Mouse (Mus musculus) heart, adult 2 months (tissue): Measurements from ENCODE around the gene Csrp1. TPM values are rescaled to one million over a fixed set of nuclear protein-coding genes. Genes with fewer than 3 reads are reported as not detected.
A peak's percentile ranks its signal among the peaks of the same experiment; 100 is the strongest.

Experiments
- DNase-seq, 2 experiments: peaks; one replicate each; pipeline ENCODE4 v3.0.0; 2021
- H3K27ac ChIP-seq: fragments of 200-600 bp; 2 replicates; pipeline ENCODE4 v1.8.1; 2022
- H3K27me3 ChIP-seq: fragments of 200-500 bp; 2 replicates; pipeline ENCODE4 v1.6.1; 2012; ENCODE audit warnings: mild to moderate bottlenecking, low read length, inconsistent platforms, mixed read lengths; ENCODE audit not compliant: control insufficient read depth, insufficient read depth
- H3K36me3 ChIP-seq: fragments of 200-500 bp; 2 replicates; pipeline ENCODE4 v1.6.1; 2012; ENCODE audit warnings: low read length, inconsistent platforms; ENCODE audit not compliant: control insufficient read depth, insufficient read depth
- H3K4me1 ChIP-seq: fragments of 200-500 bp; 2 replicates; pipeline ENCODE4 v1.6.1; 2011; ENCODE audit warnings: low read length; ENCODE audit not compliant: control insufficient read depth, insufficient read depth
- H3K4me3 ChIP-seq: fragments of 200-600 bp; 2 replicates; pipeline ENCODE4 v1.8.1; 2022
- H3K79me2 ChIP-seq: fragments of 200-500 bp; replicated peaks from 2 replicates; pipeline ENCODE4 v1.6.1; 2012; ENCODE audit warnings: mild to moderate bottlenecking, inconsistent platforms, low read length, moderate library complexity, mixed read lengths; ENCODE audit not compliant: control insufficient read depth, insufficient read depth
- H3K9ac ChIP-seq: fragments of 200-500 bp; 2 replicates; pipeline ENCODE4 v1.6.1; 2012; ENCODE audit warnings: low read depth, mild to moderate bottlenecking, control low read depth, inconsistent platforms, low read length, mixed read lengths
- CTCF ChIP-seq: fragments of 200-600 bp; IDR thresholded peaks from 2 replicates; pipeline ENCODE4 v1.8.1; 2022; ENCODE audit warnings: antibody characterized with exemption, mild to moderate bottlenecking, moderate library complexity
- EP300 ChIP-seq: fragments of 200-500 bp; IDR thresholded peaks from 2 replicates; pipeline ENCODE4 v1.6.1; 2011; ENCODE audit warnings: low read depth, low read length, control low read depth; ENCODE audit not compliant: insufficient read depth
- POLR2A ChIP-seq: fragments of 200-500 bp; IDR thresholded peaks from 2 replicates; pipeline ENCODE4 v1.6.1; 2011; ENCODE audit warnings: mild to moderate bottlenecking, low read depth, low read length, control low read depth; ENCODE audit not compliant: insufficient read depth
- WGBS: fragments of 180-500 bp; shearing (Covaris S2); methylation state at CpG from one replicate; pipeline ENCODE4 v1.1.7; 2018; 5-methylcytosine and 5-hydroxymethylcytosine counted together
- intact Hi-C: fragments of 180-260 bp; cut with DNase I; formaldehyde crosslinking; loops from one replicate; pipeline ENCODE4 v1.15.1; 2025
- polyA plus RNA-seq: library from polyadenylated mRNA; depleted of rRNA; stranded (reverse); fragments of >200 nt; gene quantifications from 2 replicates; pipeline ENCODE4 v1.2.3, GENCODE M21; 2012
- total RNA-seq, 2 experiments: library from RNA; stranded (reverse); gene quantifications; 2 replicates each; pipeline ENCODE4 v1.2.3; 2021

Gene Csrp1
- total and polyA plus RNA-seq, 3 experiments: 50.1 to 99.2 (median 50.5) TPM

DNA sequence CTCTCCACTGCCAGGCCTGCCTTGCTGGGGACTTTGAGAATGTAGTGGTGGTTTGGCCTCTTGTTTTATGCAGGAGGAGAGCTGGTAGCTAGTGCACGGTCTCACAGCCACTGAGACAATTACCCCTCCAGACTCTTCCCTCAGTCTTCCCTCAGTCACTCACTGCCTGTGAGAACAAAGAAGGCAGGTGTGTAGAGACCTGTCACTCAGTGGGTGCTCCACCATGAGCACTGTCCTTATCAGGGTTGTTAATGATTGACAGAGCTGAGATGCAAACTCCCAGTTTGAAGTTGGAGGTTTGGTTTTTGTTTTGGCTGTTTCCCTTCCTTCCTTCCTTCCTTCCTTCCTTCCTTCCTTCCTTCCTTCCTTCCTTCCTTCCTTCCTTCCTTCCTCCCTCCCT lies 3.2 kb downstream of the Csrp1 start:
- WGBS: 100% methylated on average over 1 of the region's 1 CpGs
- no peaks in the 10 kb centered on the region for H3K79me2 ChIP-seq
- no peak overlapping the region for H3K27ac ChIP-seq
- peaks cover 6% of the 10 kb centered on the region for H3K4me1 ChIP-seq
- no peaks in the 10 kb centered on the region for H3K27me3 ChIP-seq
- DNase-seq: no peak
- intact Hi-C loops: no loop called here
- no peak overlapping the region for H3K4me3 ChIP-seq
- H3K9ac ChIP-seq: no peak overlapping the region
- TF ChIP-seq POLR2A: no peak
- TF ChIP-seq EP300: no peak
- no peak for TF ChIP-seq CTCF
- no peaks in the 10 kb centered on the region for H3K36me3 ChIP-seq

DNA sequence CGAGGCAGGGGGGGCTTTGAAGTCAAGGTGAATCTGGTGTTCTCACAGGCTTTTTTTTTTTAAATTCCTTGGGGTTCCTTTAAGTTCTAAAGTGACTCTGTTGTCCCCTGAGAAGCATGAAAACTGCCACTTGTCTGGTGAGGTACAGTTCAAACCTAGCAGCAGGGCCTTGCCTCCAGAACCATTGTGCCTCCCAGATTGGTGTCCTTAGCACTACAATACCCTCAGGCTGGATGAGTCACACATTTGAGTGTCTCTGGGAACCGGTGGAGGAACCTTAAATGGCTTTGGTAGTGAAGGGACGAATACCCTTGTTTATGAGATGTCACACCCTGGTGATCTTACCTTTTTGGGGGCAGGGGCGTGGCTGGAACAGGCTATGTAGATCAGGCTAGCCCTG lies 4.3 kb downstream of the Csrp1 start:
- Histone ChIP-seq H3K27ac (no peak overlapping the region), H3K4me1 (peaks cover 9% of the 10 kb centered on the region), H3K4me3 (no peak overlapping the region), H3K36me3 (no peaks in the 10 kb centered on the region), H3K79me2 (no peaks in the 10 kb centered on the region), H3K27me3 (no peaks in the 10 kb centered on the region), H3K9ac (no peak overlapping the region)
- DNase-seq: no peak
- intact Hi-C loops: no loop called here
- TF ChIP-seq EP300 (no peak), POLR2A (no peak), CTCF (no peak)
- WGBS: 86% methylated on average over 4 of the region's 4 CpGs

DNA sequence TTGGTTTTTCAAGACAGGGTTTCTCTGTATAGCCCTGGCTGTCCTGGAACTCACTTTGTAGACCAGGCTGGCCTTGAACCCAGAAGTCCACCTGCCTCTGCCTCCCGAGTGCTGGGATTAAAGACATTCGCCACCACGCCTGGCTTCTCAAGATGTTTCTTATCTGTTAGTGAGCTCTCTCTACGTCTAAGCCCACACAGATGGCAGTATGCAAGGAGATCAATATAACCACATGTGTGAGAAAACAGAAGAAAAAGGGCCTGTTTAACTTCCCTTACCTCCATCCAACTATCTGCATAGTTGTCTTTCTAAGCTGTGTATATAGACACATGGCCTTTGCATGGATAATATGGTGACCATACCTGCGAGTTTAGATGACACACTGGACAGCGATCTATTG lies 5.5 kb downstream of the Csrp1 start:
- intact Hi-C loops: no loop called here

DNA sequence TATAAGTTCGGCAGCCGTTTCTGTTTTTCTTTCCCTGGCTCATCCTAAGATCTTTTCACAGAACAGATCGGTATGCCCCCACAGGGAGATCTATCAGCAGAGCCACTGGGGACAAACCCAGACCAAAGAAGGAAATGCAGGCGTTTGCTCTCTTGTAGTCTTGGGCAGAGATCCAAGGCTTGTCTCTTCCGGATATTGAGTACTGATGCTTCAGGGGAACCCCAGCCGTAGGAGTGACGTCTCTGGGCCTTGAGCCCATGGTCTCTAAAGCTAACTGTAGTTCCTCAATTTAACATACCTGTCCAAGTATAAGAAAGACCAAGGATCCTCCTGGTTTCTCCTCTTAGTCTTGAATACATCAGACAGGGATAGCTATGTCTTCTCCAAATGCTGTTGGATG lies 6.1 kb downstream of the Csrp1 start:
- no peak overlapping the region for H3K27ac ChIP-seq
- H3K27me3 ChIP-seq: no peaks in the 10 kb centered on the region
- no peaks in the 10 kb centered on the region for H3K36me3 ChIP-seq
- peaks cover 7% of the 10 kb centered on the region for H3K4me1 ChIP-seq
- TF ChIP-seq EP300 (no peak), CTCF (peak; percentile 12; the same call in 1 of the 2 replicates)
- no peak overlapping the region for H3K9ac ChIP-seq
- no peak overlapping the region for H3K4me3 ChIP-seq
- intact Hi-C loops: no loop called here
- 17% methylated on average over 7 of the region's 7 CpGs for WGBS
- H3K79me2 ChIP-seq: no peaks in the 10 kb centered on the region
- DNase-seq: peak in 1 of 2 experiments; percentile 66

More for the DNA sequence above, 5.5 kb downstream of the Csrp1 start:
- TF ChIP-seq CTCF (no peak), EP300 (no peak), POLR2A (no peak)
- peaks cover 5% of the 10 kb centered on the region for H3K4me1 ChIP-seq
- no peak overlapping the region for H3K4me3 ChIP-seq
- no peaks in the 10 kb centered on the region for H3K36me3 ChIP-seq
- no peaks in the 10 kb centered on the region for H3K79me2 ChIP-seq
- DNase-seq: no peak
- H3K27me3 ChIP-seq: no peaks in the 10 kb centered on the region
- no peak overlapping the region for H3K9ac ChIP-seq
- H3K27ac ChIP-seq: no peak overlapping the region
- WGBS: 95% methylated on average over 6 of the region's 6 CpGs

DNA sequence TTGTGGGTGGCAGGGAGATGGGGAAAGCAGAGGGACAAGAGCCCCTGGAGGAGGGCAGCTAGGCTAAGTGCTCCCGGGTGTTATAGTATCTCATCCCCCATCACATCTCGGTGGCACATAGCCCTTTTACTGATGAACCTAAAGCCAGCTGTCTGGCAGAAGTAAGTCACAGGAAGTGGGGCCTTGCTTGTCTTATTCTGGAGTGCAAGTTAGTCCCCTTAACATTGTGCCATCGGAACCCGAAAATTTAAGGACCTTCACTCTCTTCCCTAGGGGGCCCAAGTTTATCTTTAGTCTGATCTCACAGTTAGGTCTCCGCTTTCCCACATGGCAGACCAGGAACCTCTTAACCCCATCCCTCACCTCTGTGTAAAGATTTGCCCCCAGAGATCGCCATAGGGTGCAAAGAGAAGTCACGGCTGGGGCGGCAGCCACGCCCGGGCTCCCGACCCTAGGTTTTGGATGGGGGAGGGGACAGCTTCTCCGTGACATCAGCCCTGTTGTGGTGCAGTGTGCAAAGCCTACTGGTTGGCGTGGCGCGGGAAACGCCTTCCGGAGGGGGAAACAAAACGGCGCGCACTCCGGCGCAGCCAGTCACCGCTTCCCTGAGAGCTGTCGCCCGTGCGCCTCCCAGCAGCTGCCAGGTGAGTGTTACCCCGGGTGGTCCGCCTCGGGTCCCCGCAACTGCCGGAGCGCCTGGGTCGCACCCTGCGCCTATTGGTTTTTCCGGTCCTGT lies 8.9 kb downstream of the Csrp1 start:
- intact Hi-C loops: no loop called here
- peak overlapping the region; percentile 79 for H3K4me3 ChIP-seq
- DNase-seq: peak; percentile 91 to 93
- TF ChIP-seq POLR2A (peak; percentile 88), CTCF (no peak)
- H3K27ac ChIP-seq: peak overlapping the region; percentile 94
- peaks cover 13% of the 10 kb centered on the region for H3K4me1 ChIP-seq
- no peaks in the 10 kb centered on the region for H3K27me3 ChIP-seq
- H3K79me2 ChIP-seq: no peaks in the 10 kb centered on the region
- H3K36me3 ChIP-seq: no peaks in the 10 kb centered on the region; the same call in 1 of the 2 replicates
- WGBS: 1% methylated on average over 35 of the region's 35 CpGs
- peak overlapping the region; percentile 80 for H3K9ac ChIP-seq

DNA sequence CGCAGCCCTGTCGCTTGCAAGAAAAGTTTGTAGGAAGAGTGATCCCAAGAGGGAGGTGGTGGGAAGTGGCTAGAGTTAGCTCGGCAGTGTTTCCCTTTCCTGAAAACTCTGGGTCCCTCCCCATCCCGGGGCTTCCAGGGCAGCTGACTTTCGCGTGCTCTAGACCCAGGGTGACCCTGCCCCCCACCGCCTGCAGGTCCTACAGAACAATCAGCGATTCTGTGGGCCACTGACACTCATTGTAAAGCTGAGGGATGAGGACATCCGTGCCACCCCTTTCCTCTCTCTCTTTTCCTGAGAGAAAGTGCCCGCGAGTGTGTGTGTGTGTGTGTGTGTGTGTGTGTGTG lies 9.5 kb downstream of the Csrp1 start:
- Histone ChIP-seq H3K27ac (peak overlapping the region; percentile 94), H3K79me2 (no peaks in the 10 kb centered on the region), H3K27me3 (no peaks in the 10 kb centered on the region), H3K36me3 (no peaks in the 10 kb centered on the region; the same call in 1 of the 2 replicates), H3K4me1 (peaks cover 18% of the 10 kb centered on the region), H3K9ac (peak overlapping the region; percentile 80), H3K4me3 (peak overlapping the region; percentile 79)
- no peak for DNase-seq
- WGBS: 1% methylated on average over 11 of the region's 11 CpGs
- no peak for TF ChIP-seq CTCF
- intact Hi-C loops: no loop called here
